Mouse (Mus musculus): ENCODE measurements at regions not wholly inside any gene's neighbourhood (a gene's known extent, or its start where the extent isn't known, plus 50 kb on each side); places are given as distances from the start of the nearest gene placed in this dataset.

GRCm38 (mm10) chr16:93219731-93220130 lies 384.1 kb downstream of the Setd4 start:
- Histone ChIP-seq H3K4me3 (ENCODE audit: low read depth, low read length) (no peak overlapping the region), H3K27me3 (replicated peaks; ENCODE audit: control insufficient read depth, insufficient read depth, low read length) (no peaks in the 10 kb centered on the region), H3K4me2 (ENCODE audit: low read length) (no peak overlapping the region), H3K9me3 (ENCODE audit: control insufficient read depth, low read length) (no peaks in the 10 kb centered on the region), H3K27ac (ENCODE audit: low read depth) (no peak overlapping the region), H3K9ac (ENCODE audit: low read length) (no peak overlapping the region), H3K36me3 (ENCODE audit: control insufficient read depth, insufficient read depth, low read length) (no peaks in the 10 kb centered on the region), H3K4me1 (replicated peaks; ENCODE audit: control insufficient read depth, insufficient read depth, low read length) (no peaks in the 10 kb centered on the region)
- DNase-seq (ENCODE audit: low spot score) (no peak), ATAC-seq (replicated peaks; ENCODE audit: low FRiP score, low TSS enrichment, low read depth) (no peak)
- 82% methylated on average over 9 of the region's 9 CpGs for WGBS

DNA sequence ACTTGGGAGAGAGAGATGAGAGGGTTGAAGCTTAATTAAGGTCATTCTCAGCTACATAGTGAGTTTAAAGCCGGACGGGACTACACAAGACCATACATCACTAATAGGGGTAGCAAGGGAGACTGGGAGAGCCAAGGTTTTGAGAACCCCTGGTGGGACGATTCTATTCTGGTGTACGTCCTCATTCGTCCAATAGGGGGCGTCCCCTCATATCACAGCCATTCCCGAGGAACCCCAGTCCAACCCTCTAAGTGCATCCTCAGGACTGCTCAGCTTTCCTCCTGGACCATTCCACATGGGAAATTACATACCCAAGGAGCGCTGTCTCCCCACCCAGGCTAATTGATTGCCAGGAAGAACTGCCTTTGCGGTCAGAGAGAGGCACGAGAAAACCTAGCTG lies 385.5 kb downstream of the Setd4 start:
- H3K4me2 ChIP-seq (ENCODE audit: low read length), result no peak overlapping the region
- H3K9me3 ChIP-seq (ENCODE audit: control insufficient read depth, low read length), result no peaks in the 10 kb centered on the region
- no peak overlapping the region for H3K9ac ChIP-seq (ENCODE audit: low read length)
- no peak overlapping the region for H3K4me3 ChIP-seq (ENCODE audit: low read depth, low read length)
- DNase-seq (ENCODE audit: low spot score) (no peak), ATAC-seq (replicated peaks; ENCODE audit: low FRiP score, low TSS enrichment, low read depth) (no peak)
- H3K4me1 ChIP-seq (replicated peaks; ENCODE audit: control insufficient read depth, insufficient read depth, low read length), result no peaks in the 10 kb centered on the region
- whole genome bisulfite sequencing, result 58% methylated on average over 10 of the region's 10 CpGs
- no peaks in the 10 kb centered on the region for H3K36me3 ChIP-seq (ENCODE audit: control insufficient read depth, insufficient read depth, low read length)
- no peaks in the 10 kb centered on the region for H3K27me3 ChIP-seq (replicated peaks; ENCODE audit: control insufficient read depth, insufficient read depth, low read length)
- H3K27ac ChIP-seq (ENCODE audit: low read depth), result no peak overlapping the region

- no peak overlapping the region for H3K4me2 ChIP-seq (ENCODE audit: low read length)
- no peaks in the 10 kb centered on the region for H3K4me1 ChIP-seq (replicated peaks; ENCODE audit: control insufficient read depth, insufficient read depth, low read length)
- ATAC-seq (replicated peaks; ENCODE audit: low FRiP score, low TSS enrichment, low read depth) (no peak), DNase-seq (ENCODE audit: low spot score) (no peak)
- H3K9me3 ChIP-seq (ENCODE audit: control insufficient read depth, low read length), result no peaks in the 10 kb centered on the region
- H3K36me3 ChIP-seq (ENCODE audit: control insufficient read depth, insufficient read depth, low read length), result no peaks in the 10 kb centered on the region
- 36% methylated on average over 12 of the region's 12 CpGs for WGBS
- H3K27ac ChIP-seq (ENCODE audit: low read depth), result no peak overlapping the region
- no peak overlapping the region for H3K4me3 ChIP-seq (ENCODE audit: low read depth, low read length)
- no peaks in the 10 kb centered on the region for H3K27me3 ChIP-seq (replicated peaks; ENCODE audit: control insufficient read depth, insufficient read depth, low read length)
- no peak overlapping the region for H3K9ac ChIP-seq (ENCODE audit: low read length)
Measured at GRCm38 (mm10) chr16:93217600-93218226, 386.1 kb downstream of the Setd4 start.

DNA sequence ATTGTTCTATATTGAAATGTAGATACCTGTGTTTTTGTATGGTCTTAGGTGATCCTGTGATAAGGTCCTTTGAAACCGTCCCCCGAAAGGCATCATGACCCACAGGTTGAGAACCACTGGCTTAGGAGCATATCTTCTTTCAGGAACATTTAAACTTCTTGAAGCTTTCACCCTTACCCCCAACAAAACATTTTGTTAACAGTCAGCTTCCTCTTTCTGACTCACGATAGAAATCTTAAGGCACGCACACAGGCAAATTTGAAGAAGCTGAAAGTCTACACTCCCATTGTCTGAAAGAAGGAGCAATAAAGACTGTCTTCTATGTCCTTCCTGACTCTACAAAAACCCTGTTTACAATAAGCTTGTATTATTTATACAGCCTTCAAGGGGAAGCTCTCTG lies 388.2 kb downstream of the Setd4 start:
- WGBS, result 78% methylated on average over 4 of the region's 4 CpGs
- Histone ChIP-seq H3K36me3 (ENCODE audit: control insufficient read depth, insufficient read depth, low read length) (no peaks in the 10 kb centered on the region), H3K9me3 (ENCODE audit: control insufficient read depth, low read length) (no peaks in the 10 kb centered on the region), H3K27me3 (replicated peaks; ENCODE audit: control insufficient read depth, insufficient read depth, low read length) (no peaks in the 10 kb centered on the region), H3K9ac (ENCODE audit: low read length) (no peak overlapping the region), H3K4me3 (ENCODE audit: low read depth, low read length) (no peak overlapping the region), H3K4me2 (ENCODE audit: low read length) (no peak overlapping the region), H3K27ac (ENCODE audit: low read depth) (no peak overlapping the region), H3K4me1 (replicated peaks; ENCODE audit: control insufficient read depth, insufficient read depth, low read length) (no peaks in the 10 kb centered on the region)
- DNase-seq (ENCODE audit: low spot score) (no peak), ATAC-seq (replicated peaks; ENCODE audit: low FRiP score, low TSS enrichment, low read depth) (no peak)

DNA sequence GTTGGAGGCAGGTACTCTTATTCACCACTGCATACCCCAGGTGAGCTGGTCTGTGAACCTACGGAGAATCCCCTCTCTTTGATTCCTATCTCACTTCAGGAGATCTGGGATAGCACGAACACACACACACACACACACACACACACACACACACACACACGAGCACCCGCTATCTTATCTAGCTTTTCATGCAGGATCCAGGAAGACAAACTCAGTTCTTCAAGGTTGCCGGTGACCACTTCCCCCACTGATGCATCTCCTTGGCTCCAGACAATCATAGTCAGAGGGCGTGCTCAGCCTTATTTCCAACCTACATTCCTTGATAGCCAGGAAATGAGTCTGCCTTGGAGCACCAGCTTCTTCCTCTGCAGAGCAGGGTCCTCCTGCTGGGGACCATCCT lies 387.7 kb upstream of the Runx1 start:
- H3K9ac ChIP-seq (ENCODE audit: low read length), result no peak overlapping the region
- H3K27me3 ChIP-seq (replicated peaks; ENCODE audit: control insufficient read depth, insufficient read depth, low read length), result no peaks in the 10 kb centered on the region
- H3K9me3 ChIP-seq (ENCODE audit: control insufficient read depth, low read length), result no peaks in the 10 kb centered on the region
- H3K27ac ChIP-seq (ENCODE audit: low read depth), result no peak overlapping the region
- no peak overlapping the region for H3K4me2 ChIP-seq (ENCODE audit: low read length)
- WGBS, result 86% methylated on average over 6 of the region's 6 CpGs
- H3K4me3 ChIP-seq (ENCODE audit: low read depth, low read length), result no peak overlapping the region
- DNase-seq (ENCODE audit: low spot score) (no peak), ATAC-seq (replicated peaks; ENCODE audit: low FRiP score, low TSS enrichment, low read depth) (no peak)
- H3K4me1 ChIP-seq (replicated peaks; ENCODE audit: control insufficient read depth, insufficient read depth, low read length), result no peaks in the 10 kb centered on the region
- H3K36me3 ChIP-seq (ENCODE audit: control insufficient read depth, insufficient read depth, low read length), result no peaks in the 10 kb centered on the region

- Histone ChIP-seq H3K9me3 (ENCODE audit: control insufficient read depth, low read length) (no peaks in the 10 kb centered on the region), H3K4me2 (ENCODE audit: low read length) (no peak overlapping the region), H3K4me1 (replicated peaks; ENCODE audit: control insufficient read depth, insufficient read depth, low read length) (no peaks in the 10 kb centered on the region), H3K4me3 (ENCODE audit: low read depth, low read length) (no peak overlapping the region), H3K9ac (ENCODE audit: low read length) (no peak overlapping the region), H3K27me3 (replicated peaks; ENCODE audit: control insufficient read depth, insufficient read depth, low read length) (no peaks in the 10 kb centered on the region), H3K27ac (ENCODE audit: low read depth) (no peak overlapping the region), H3K36me3 (ENCODE audit: control insufficient read depth, insufficient read depth, low read length) (no peaks in the 10 kb centered on the region)
- ATAC-seq (replicated peaks; ENCODE audit: low FRiP score, low TSS enrichment, low read depth) (no peak), DNase-seq (ENCODE audit: low spot score) (no peak)
- 86% methylated on average over 3 of the region's 3 CpGs for WGBS
Measured at GRCm38 (mm10) chr16:93207675-93208074, 381.7 kb upstream of the Runx1 start.

DNA sequence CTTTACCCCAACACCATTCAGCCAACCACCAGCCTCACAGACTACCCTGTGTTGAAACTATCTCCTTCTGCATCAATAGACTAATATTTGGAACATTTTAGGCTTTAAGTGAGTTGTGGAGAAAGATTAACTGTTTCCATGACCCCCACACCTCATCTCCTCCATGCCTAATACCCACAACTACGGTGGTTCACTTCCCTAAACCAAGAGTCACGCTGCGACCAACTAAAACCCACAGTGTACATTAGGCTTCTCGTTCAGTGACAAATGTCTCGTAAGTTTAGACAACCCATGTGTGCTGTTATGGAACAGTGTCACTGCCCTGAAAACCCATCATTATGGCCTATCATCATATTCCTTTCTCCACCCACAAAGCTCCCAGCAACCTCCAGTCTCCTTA lies 381.3 kb upstream of the Runx1 start:
- H3K4me1 ChIP-seq (replicated peaks; ENCODE audit: control insufficient read depth, insufficient read depth, low read length), result no peaks in the 10 kb centered on the region
- no peak overlapping the region for H3K4me3 ChIP-seq (ENCODE audit: low read depth, low read length)
- H3K27ac ChIP-seq (ENCODE audit: low read depth), result no peak overlapping the region
- WGBS, result 90% methylated on average over 5 of the region's 5 CpGs
- H3K36me3 ChIP-seq (ENCODE audit: control insufficient read depth, insufficient read depth, low read length), result no peaks in the 10 kb centered on the region
- DNase-seq (ENCODE audit: low spot score) (no peak), ATAC-seq (replicated peaks; ENCODE audit: low FRiP score, low TSS enrichment, low read depth) (no peak)
- no peak overlapping the region for H3K4me2 ChIP-seq (ENCODE audit: low read length)
- H3K27me3 ChIP-seq (replicated peaks; ENCODE audit: control insufficient read depth, insufficient read depth, low read length), result no peaks in the 10 kb centered on the region
- H3K9me3 ChIP-seq (ENCODE audit: control insufficient read depth, low read length), result no peaks in the 10 kb centered on the region
- H3K9ac ChIP-seq (ENCODE audit: low read length), result no peak overlapping the region

GRCm38 (mm10) chr16:93206325-93206724 lies 380.4 kb upstream of the Runx1 start:
- 73% methylated on average over 4 of the region's 4 CpGs for WGBS
- Histone ChIP-seq H3K9me3 (ENCODE audit: control insufficient read depth, low read length) (no peaks in the 10 kb centered on the region), H3K27ac (ENCODE audit: low read depth) (no peak overlapping the region), H3K4me2 (ENCODE audit: low read length) (no peak overlapping the region), H3K27me3 (replicated peaks; ENCODE audit: control insufficient read depth, insufficient read depth, low read length) (no peaks in the 10 kb centered on the region), H3K9ac (ENCODE audit: low read length) (no peak overlapping the region), H3K4me1 (replicated peaks; ENCODE audit: control insufficient read depth, insufficient read depth, low read length) (no peaks in the 10 kb centered on the region), H3K4me3 (ENCODE audit: low read depth, low read length) (no peak overlapping the region), H3K36me3 (ENCODE audit: control insufficient read depth, insufficient read depth, low read length) (no peaks in the 10 kb centered on the region)
- DNase-seq (ENCODE audit: low spot score) (no peak), ATAC-seq (replicated peaks; ENCODE audit: low FRiP score, low TSS enrichment, low read depth) (no peak)

DNA sequence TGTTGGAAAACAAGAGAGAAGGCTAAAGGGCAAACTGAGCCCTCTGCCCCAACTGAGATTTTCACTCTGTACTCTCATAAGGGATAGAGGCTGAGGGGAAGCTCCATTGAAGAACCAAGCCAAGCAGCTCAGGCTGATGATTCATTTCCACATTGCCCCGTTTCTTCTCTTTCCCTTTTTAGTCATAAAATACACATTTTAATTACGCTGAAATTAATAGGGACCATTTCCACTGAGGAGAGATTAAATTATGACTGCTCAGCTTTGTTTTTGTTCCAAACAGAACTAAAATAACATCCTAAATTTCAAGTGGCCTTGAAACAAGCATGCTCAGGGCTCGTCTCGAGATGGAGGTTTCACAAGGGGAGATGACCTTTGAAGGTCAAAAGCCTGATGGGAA lies 378.7 kb upstream of the Runx1 start:
- H3K4me2 ChIP-seq (ENCODE audit: low read length), result no peak overlapping the region
- DNase-seq (ENCODE audit: low spot score) (no peak), ATAC-seq (replicated peaks; ENCODE audit: low FRiP score, low TSS enrichment, low read depth) (no peak)
- no peaks in the 10 kb centered on the region for H3K4me1 ChIP-seq (replicated peaks; ENCODE audit: control insufficient read depth, insufficient read depth, low read length)
- H3K9me3 ChIP-seq (ENCODE audit: control insufficient read depth, low read length), result no peaks in the 10 kb centered on the region
- H3K36me3 ChIP-seq (ENCODE audit: control insufficient read depth, insufficient read depth, low read length), result no peaks in the 10 kb centered on the region
- H3K4me3 ChIP-seq (ENCODE audit: low read depth, low read length), result no peak overlapping the region
- H3K27me3 ChIP-seq (replicated peaks; ENCODE audit: control insufficient read depth, insufficient read depth, low read length), result no peaks in the 10 kb centered on the region
- 70% methylated on average over 4 of the region's 4 CpGs for WGBS
- no peak overlapping the region for H3K9ac ChIP-seq (ENCODE audit: low read length)
- no peak overlapping the region for H3K27ac ChIP-seq (ENCODE audit: low read depth)

Data from intestine, embryonic 14.5 days (tissue).